Mouse (Mus musculus) neural tube, embryonic 10.5 days (tissue): Measurements from ENCODE around the gene Cyp21a1.
"Not testable (repeated sequence)": the region's sequence is repeated elsewhere in the genome, so short reads cannot be mapped to it uniquely, and the experiment has no call there.

ENCODE experiments used
- DNase-seq: peaks from one replicate; pipeline ENCODE4 v3.0.0-alpha.2; 2017; ENCODE audit warnings: low spot score; ENCODE audit errors: extremely low spot score

Gene Cyp21a1

GRCm38 (mm10) chr17:34804301-34804700 is at the start of gene Cyp21a1:
Gene Cyp21a1 (minus strand): TSS chr17:34804561.
- DNase-seq = not testable (repeated sequence)

GRCm38 (mm10) chr17:34853511-34853910 is 49.1 kb upstream of the Cyp21a1 start:
- no peak for DNase-seq

GRCm38 (mm10) chr17:34850517-34851125 is 46.3 kb upstream of the Cyp21a1 start:
- DNase-seq = no peak

GRCm38 (mm10) chr17:34849722-34850516 is 45.6 kb upstream of the Cyp21a1 start, which contains the start of the genes Skiv2l and Nelfe:
Gene Skiv2l (minus strand): TSS chr17:34850210.
Gene Nelfe (plus strand): TSS chr17:34850391.
- DNase-seq = peak; percentile 98

GRCm38 (mm10) chr17:34847615-34848014 is 43.3 kb upstream of the Cyp21a1 start:
- no peak for DNase-seq

GRCm38 (mm10) chr17:34847192-34847591 is 42.8 kb upstream of the Cyp21a1 start:
- no peak for DNase-seq

- no peak for DNase-seq
Measured at GRCm38 (mm10) chr17:34844884-34845283, 40.5 kb upstream of the Cyp21a1 start.

GRCm38 (mm10) chr17:34840736-34841307 is 36.5 kb upstream of the Cyp21a1 start:
- DNase-seq = no peak

- DNase-seq = no peak
Measured at GRCm38 (mm10) chr17:34838785-34839184, 34.4 kb upstream of the Cyp21a1 start.

GRCm38 (mm10) chr17:34837464-34838324 is 33.3 kb upstream of the Cyp21a1 start:
- peak; percentile 26 for DNase-seq

- peak; percentile 98 for DNase-seq
Measured at GRCm38 (mm10) chr17:34836856-34837221, 32.5 kb upstream of the Cyp21a1 start, which contains the start of the genes Stk19 and Dxo. Gene Stk19 (minus strand): TSS chr17:34836945. Gene Dxo (plus strand): TSS chr17:34837019.

- no peak for DNase-seq
Measured at GRCm38 (mm10) chr17:34836155-34836855, 31.9 kb upstream of the Cyp21a1 start.

- DNase-seq = not testable (repeated sequence)
Measured at GRCm38 (mm10) chr17:34830776-34831175, 26.4 kb upstream of the Cyp21a1 start.

- no peak for DNase-seq
Measured at GRCm38 (mm10) chr17:34814818-34815370, 10.5 kb upstream of the Cyp21a1 start.

- DNase-seq = peak; percentile 29
Measured at GRCm38 (mm10) chr17:34813747-34814146, 9.4 kb upstream of the Cyp21a1 start.

GRCm38 (mm10) chr17:34811275-34811674 is 6.9 kb upstream of the Cyp21a1 start:
- no peak for DNase-seq

GRCm38 (mm10) chr17:34810811-34811210 is 6.5 kb upstream of the Cyp21a1 start:
- DNase-seq = not testable (repeated sequence)

- DNase-seq = not testable (repeated sequence)
Measured at GRCm38 (mm10) chr17:34810411-34810810, 6.0 kb upstream of the Cyp21a1 start.

GRCm38 (mm10) chr17:34808599-34809205 is 4.3 kb upstream of the Cyp21a1 start:
- DNase-seq = no peak

- DNase-seq = no peak
Measured at GRCm38 (mm10) chr17:34807176-34807575, 2.8 kb upstream of the Cyp21a1 start.
